Mouse (Mus musculus) kidney, postnatal 0 days (tissue): Measurements from ENCODE around the gene Vmn1r217. TPM values are rescaled to one million over a fixed set of nuclear protein-coding genes. Genes with fewer than 3 reads are reported as not detected.
"Not testable (repeated sequence)": the region's sequence is repeated elsewhere in the genome, so short reads cannot be mapped to it uniquely, and the experiment has no call there.

Experiments used
- ATAC-seq: fragments of 200-750 bp; cut with Nextera tagmentation; replicated peaks from 2 replicates; pipeline ENCODE4 v1.8.0; 2017; ENCODE audit warnings: low read depth, moderate number of reproducible peaks, moderate TSS enrichment, moderate library complexity; ENCODE audit not compliant: low FRiP score
- DNase-seq: peaks from one replicate; pipeline ENCODE4 v3.0.0-alpha.2; 2016; ENCODE audit warnings: low spot score
- H3K27ac ChIP-seq: fragments of 300-500 bp; sonication (generic); 2 replicates; pipeline ENCODE4 v1.5.1; 2014; ENCODE audit warnings: mild to moderate bottlenecking
- H3K27me3 ChIP-seq: fragments of 300-500 bp; sonication (generic); 2 replicates; pipeline ENCODE4 v1.6.1; 2014; ENCODE audit warnings: low read length, mixed read lengths; ENCODE audit not compliant: insufficient read depth
- H3K36me3 ChIP-seq: fragments of 300-500 bp; sonication (generic); 2 replicates; pipeline ENCODE4 v1.6.1; 2014; ENCODE audit warnings: low read length, mixed read lengths; ENCODE audit not compliant: insufficient read depth
- H3K4me1 ChIP-seq: fragments of 300-500 bp; sonication (generic); replicated peaks from 2 replicates; pipeline ENCODE4 v1.6.1; 2014; ENCODE audit warnings: antibody characterized with exemption, low read length, mixed read lengths; ENCODE audit not compliant: insufficient read depth
- H3K4me2 ChIP-seq: fragments of 300-500 bp; sonication (generic); 2 replicates; pipeline ENCODE4 v1.6.1; 2014; ENCODE audit warnings: mild to moderate bottlenecking, low read length, moderate library complexity, mixed read lengths
- H3K4me3 ChIP-seq: fragments of 300-500 bp; sonication (generic); replicated peaks from 2 replicates; pipeline ENCODE4 v1.5.1; 2014; ENCODE audit warnings: low read depth, low read length
- H3K9ac ChIP-seq: fragments of 300-500 bp; sonication (generic); 2 replicates; pipeline ENCODE4 v1.6.1; 2014; ENCODE audit warnings: low read depth, low read length
- H3K9me3 ChIP-seq: fragments of 300-500 bp; sonication (generic); replicated peaks from 2 replicates; pipeline ENCODE4 v1.6.1; 2016; ENCODE audit warnings: low read length, inconsistent platforms, mixed read lengths
- CTCF ChIP-seq: IDR thresholded peaks from 2 replicates; pipeline ENCODE4 v1.5.1; 2016; ENCODE audit warnings: antibody characterized with exemption, low read depth, mild to moderate bottlenecking, moderate library complexity
- WGBS: fragments of 180-500 bp; shearing (Covaris S2); extraction: QIAGEN DNeasy Blood & Tissue Kit; methylation state at CpG from one replicate; pipeline ENCODE4 v1.1.7; 2014; 5-methylcytosine and 5-hydroxymethylcytosine counted together
- polyA plus RNA-seq: library from polyadenylated mRNA; unstranded; fragments of >200 nt; fragmentation: Nextera tagmentation; extraction: Ambion mirVana; gene quantifications from 2 replicates; pipeline ENCODE4 v1.2.1, GENCODE M21; 2015

The Vmn1r217 gene
- polyA plus RNA-seq: not detected in 2 replicates

- H3K4me3 ChIP-seq, H3K27ac ChIP-seq, ATAC-seq, H3K4me2 ChIP-seq, H3K27me3 ChIP-seq, H3K36me3 ChIP-seq, H3K4me1 ChIP-seq, H3K9ac ChIP-seq, DNase-seq, H3K9me3 ChIP-seq: not testable (repeated sequence)
- 77% methylated on average over 1 of the region's 1 CpGs for WGBS
Measured at GRCm38 (mm10) chr13:23118126-23118525, at the start of gene Vmn1r217. Vmn1r217 (minus strand) TSS chr13:23118226.

GRCm38 (mm10) chr13:23166471-23166870 is 48.4 kb upstream of the Vmn1r217 start:
- not testable (repeated sequence) for H3K27me3 ChIP-seq, ATAC-seq, H3K9ac ChIP-seq, H3K4me2 ChIP-seq, H3K27ac ChIP-seq, H3K4me3 ChIP-seq, DNase-seq, H3K4me1 ChIP-seq, H3K9me3 ChIP-seq, H3K36me3 ChIP-seq
- WGBS: 86% methylated on average over 4 of the region's 4 CpGs

GRCm38 (mm10) chr13:23159012-23159411 is 41.0 kb upstream of the Vmn1r217 start, which contains the start of gene Vmn1r219:
Vmn1r219 (plus strand) TSS chr13:23159312.
- no peaks in the 10 kb centered on the region for H3K27me3 ChIP-seq
- H3K9ac ChIP-seq: no peak within 1 kb of the TSS
- no peak for TF ChIP-seq CTCF
- no peaks in the 10 kb centered on the region for H3K36me3 ChIP-seq
- ATAC-seq (no peak), DNase-seq (no peak)
- no peaks in the 10 kb centered on the region for H3K9me3 ChIP-seq
- no peak within 1 kb of the TSS for H3K27ac ChIP-seq
- no peaks in the 10 kb centered on the region for H3K4me1 ChIP-seq
- no peak within 1 kb of the TSS for H3K4me2 ChIP-seq
- H3K4me3 ChIP-seq: no peak within 1 kb of the TSS
- WGBS: 72% methylated on average over 4 of the region's 4 CpGs

GRCm38 (mm10) chr13:23157848-23158247 is 39.8 kb upstream of the Vmn1r217 start:
- Histone ChIP-seq H3K36me3 (no peaks in the 10 kb centered on the region), H3K4me2 (no peak overlapping the region), H3K9ac (no peak overlapping the region), H3K27me3 (no peaks in the 10 kb centered on the region), H3K27ac (no peak overlapping the region), H3K9me3 (no peaks in the 10 kb centered on the region), H3K4me3 (no peak overlapping the region), H3K4me1 (no peaks in the 10 kb centered on the region)
- no peak for TF ChIP-seq CTCF
- no peak for ATAC-seq
- DNase-seq: no peak
- 75% methylated on average over 3 of the region's 3 CpGs for WGBS

- no peak for ATAC-seq
- Histone ChIP-seq H3K27me3 (no peaks in the 10 kb centered on the region), H3K4me2 (no peak overlapping the region), H3K4me1 (no peaks in the 10 kb centered on the region), H3K36me3 (no peaks in the 10 kb centered on the region), H3K9ac (no peak overlapping the region), H3K9me3 (no peaks in the 10 kb centered on the region), H3K27ac (no peak overlapping the region), H3K4me3 (no peak overlapping the region)
- DNase-seq: no peak
- TF ChIP-seq CTCF: no peak
- WGBS: 86% methylated on average over 2 of the region's 2 CpGs
Measured at GRCm38 (mm10) chr13:23138880-23139279, 20.9 kb upstream of the Vmn1r217 start.

GRCm38 (mm10) chr13:23133501-23133900 is 15.5 kb upstream of the Vmn1r217 start:
- Histone ChIP-seq H3K4me2 (no peak overlapping the region), H3K4me3 (no peak overlapping the region), H3K36me3 (no peaks in the 10 kb centered on the region), H3K27me3 (no peaks in the 10 kb centered on the region), H3K9ac (no peak overlapping the region), H3K4me1 (no peaks in the 10 kb centered on the region), H3K27ac (no peak overlapping the region), H3K9me3 (no peaks in the 10 kb centered on the region)
- no peak for TF ChIP-seq CTCF
- no peak for ATAC-seq
- WGBS: 38% methylated on average over 1 of the region's 1 CpGs
- DNase-seq: no peak

GRCm38 (mm10) chr13:23133099-23133498 is 15.1 kb upstream of the Vmn1r217 start, which contains the start of gene Vmn1r218:
Vmn1r218 (plus strand) TSS chr13:23133155.
- no peak for DNase-seq
- no peaks in the 10 kb centered on the region for H3K36me3 ChIP-seq
- H3K9ac ChIP-seq: no peak within 1 kb of the TSS
- no peaks in the 10 kb centered on the region for H3K9me3 ChIP-seq
- no peak for TF ChIP-seq CTCF
- H3K4me2 ChIP-seq: no peak within 1 kb of the TSS
- no peak within 1 kb of the TSS for H3K4me3 ChIP-seq
- WGBS: 61% methylated on average over 3 of the region's 3 CpGs
- ATAC-seq: no peak
- H3K27ac ChIP-seq: no peak within 1 kb of the TSS
- no peaks in the 10 kb centered on the region for H3K4me1 ChIP-seq
- no peaks in the 10 kb centered on the region for H3K27me3 ChIP-seq
